Mouse (Mus musculus) bone marrow, adult 2 months (tissue): ENCODE measurements around the gene Slc22a13.

Experiments
- CTCF ChIP-seq: fragments of 200-500 bp; IDR thresholded peaks from 2 replicates; pipeline ENCODE4 v1.5.1; 2011; ENCODE audit warnings: low read length, control low read depth; ENCODE audit not compliant: control insufficient read depth, insufficient read depth
- POLR2A ChIP-seq: fragments of 200-500 bp; IDR thresholded peaks from 2 replicates; pipeline ENCODE4 v1.6.1; 2011; ENCODE audit warnings: low read depth, mild to moderate bottlenecking, control low read depth, low read length, borderline replicate concordance; ENCODE audit not compliant: control insufficient read depth

DNA sequence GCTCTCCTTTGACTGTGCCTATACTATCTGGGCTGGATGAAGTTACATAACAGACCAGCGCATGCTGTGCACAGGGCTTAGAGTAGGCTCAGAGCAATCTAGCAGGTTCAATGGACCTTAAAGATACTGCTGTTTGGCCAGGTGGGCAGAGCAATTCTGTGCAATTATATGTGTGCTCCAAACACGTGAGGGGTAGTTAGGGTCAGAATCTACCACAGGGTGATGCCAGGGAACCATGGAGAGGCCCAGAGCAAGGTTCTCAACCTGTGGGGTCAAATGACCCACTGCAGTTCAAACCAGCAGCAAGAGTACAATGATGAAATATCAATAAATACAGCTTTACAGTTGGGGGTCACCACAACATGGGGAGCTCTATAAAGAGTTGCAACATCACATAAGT, 2.2 kb downstream of the Slc22a13 start:
- no peak for TF ChIP-seq POLR2A
- TF ChIP-seq CTCF: no peak
